Mouse (Mus musculus) liver, postnatal 0 days (tissue): Measurements from ENCODE around the gene Tnfrsf17. TPM values are rescaled to one million over a fixed set of nuclear protein-coding genes. Genes with fewer than 3 reads are reported as not detected.
"Not testable (repeated sequence)": the region's sequence is repeated elsewhere in the genome, so short reads cannot be mapped to it uniquely, and the experiment has no call there.

Experiments used
- ATAC-seq: fragments of 200-750 bp; cut with Nextera tagmentation; 2 replicates; pipeline ENCODE4 v1.8.0; 2017; ENCODE audit warnings: mild to moderate bottlenecking, moderate library complexity
- DNase-seq: peaks from one replicate; pipeline ENCODE4 v3.0.0-alpha.2; 2016
- H3K27ac ChIP-seq: fragments of 300-500 bp; sonication (generic); 2 replicates; pipeline ENCODE4 v1.5.1; 2014; ENCODE audit warnings: antibody characterized with exemption, moderate library complexity, mild to moderate bottlenecking, low read depth
- H3K27me3 ChIP-seq: fragments of 300-500 bp; sonication (generic); 2 replicates; pipeline ENCODE4 v1.6.1; 2014; ENCODE audit warnings: low read length, control low read depth, mixed read lengths; ENCODE audit not compliant: insufficient read depth
- H3K36me3 ChIP-seq: fragments of 300-500 bp; sonication (generic); replicated peaks from 2 replicates; pipeline ENCODE4 v1.6.1; 2014; ENCODE audit warnings: mild to moderate bottlenecking, control low read depth, low read length, moderate library complexity, mixed read lengths; ENCODE audit not compliant: insufficient read depth
- H3K4me1 ChIP-seq: fragments of 300-500 bp; sonication (generic); 2 replicates; pipeline ENCODE4 v1.6.1; 2014; ENCODE audit warnings: antibody characterized with exemption, mild to moderate bottlenecking, control low read depth; ENCODE audit not compliant: insufficient read depth
- H3K4me2 ChIP-seq: fragments of 300-500 bp; sonication (generic); 2 replicates; pipeline ENCODE4 v1.6.1; 2014; ENCODE audit warnings: low read depth, mild to moderate bottlenecking, low read length, moderate library complexity, mixed read lengths
- H3K4me3 ChIP-seq: fragments of 300-500 bp; sonication (generic); 2 replicates; pipeline ENCODE4 v1.5.1; 2014; ENCODE audit warnings: low read depth, low read length
- H3K9ac ChIP-seq: fragments of 300-500 bp; sonication (generic); replicated peaks from 2 replicates; pipeline ENCODE4 v1.6.1; 2014; ENCODE audit warnings: mild to moderate bottlenecking, moderate library complexity
- H3K9me3 ChIP-seq: fragments of 300-500 bp; sonication (generic); 2 replicates; pipeline ENCODE4 v1.6.1; 2016; ENCODE audit warnings: mild to moderate bottlenecking, control low read depth, low read length, mixed read lengths
- CTCF ChIP-seq: sonication (generic); IDR thresholded peaks from 2 replicates; pipeline ENCODE4 v1.5.1; 2016; ENCODE audit warnings: antibody characterized with exemption, low read depth
- EP300 ChIP-seq: IDR thresholded peaks from 2 replicates; pipeline ENCODE4 v1.6.1; 2016; ENCODE audit warnings: antibody characterized with exemption, low read depth, mild to moderate bottlenecking
- WGBS: fragments of 180-500 bp; shearing (Covaris S2); extraction: QIAGEN DNeasy Blood & Tissue Kit; methylation state at CpG from one replicate; pipeline ENCODE4 v1.1.7; 2014; ENCODE audit not compliant: insufficient replicate concordance; 5-methylcytosine and 5-hydroxymethylcytosine counted together
- polyA plus RNA-seq: library from polyadenylated mRNA; unstranded; fragments of >200 nt; fragmentation: Nextera tagmentation; extraction: Ambion mirVana; gene quantifications from 2 replicates; pipeline ENCODE4 v1.2.1, GENCODE M21; 2015

The Tnfrsf17 gene
- polyA plus RNA-seq, 1 experiment from 2014 or later = not detected

GRCm38 (mm10) chr16:11282655-11283232 is 30.9 kb upstream of the Tnfrsf17 start:
- H3K36me3 ChIP-seq = no peaks in the 10 kb centered on the region
- ATAC-seq (no peak), DNase-seq (no peak)
- no peak overlapping the region for H3K4me2 ChIP-seq
- H3K27me3 ChIP-seq = no peaks in the 10 kb centered on the region
- no peaks in the 10 kb centered on the region for H3K9me3 ChIP-seq
- no peak overlapping the region for H3K4me3 ChIP-seq
- no peak overlapping the region for H3K27ac ChIP-seq
- TF ChIP-seq CTCF (no peak), EP300 (no peak)
- 74% methylated on average over 5 of the region's 5 CpGs for WGBS
- H3K9ac ChIP-seq = no peak overlapping the region
- no peaks in the 10 kb centered on the region for H3K4me1 ChIP-seq

DNA sequence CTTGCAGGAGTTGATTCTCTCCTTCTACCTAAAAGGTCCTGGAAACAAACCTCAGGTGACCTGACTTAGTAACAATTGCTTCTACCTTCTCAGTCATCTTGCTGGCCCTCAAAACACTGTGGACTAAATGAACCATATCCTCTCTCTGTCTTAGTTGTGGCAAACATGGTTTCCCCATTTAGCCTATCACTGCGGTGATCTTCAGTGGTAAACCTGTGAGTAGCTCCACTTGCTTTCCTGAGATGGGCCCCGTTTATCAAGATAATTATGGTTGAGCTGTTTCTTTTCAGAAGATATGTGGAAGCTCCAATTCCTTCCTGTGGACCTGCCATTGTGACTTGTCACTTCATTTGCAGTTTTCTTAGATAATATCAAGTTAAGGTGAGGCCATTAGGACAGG is 28.7 kb upstream of the Tnfrsf17 start:
- TF ChIP-seq EP300 (no peak), CTCF (no peak)
- 59% methylated on average over 2 of the region's 2 CpGs for WGBS
- no peak overlapping the region for H3K4me3 ChIP-seq
- no peak overlapping the region for H3K27ac ChIP-seq
- H3K27me3 ChIP-seq = no peaks in the 10 kb centered on the region
- H3K4me1 ChIP-seq = no peaks in the 10 kb centered on the region
- peaks cover 6% of the 10 kb centered on the region for H3K9me3 ChIP-seq
- no peak overlapping the region for H3K4me2 ChIP-seq
- no peaks in the 10 kb centered on the region for H3K36me3 ChIP-seq
- no peak overlapping the region for H3K9ac ChIP-seq
- DNase-seq (no peak), ATAC-seq (no peak)

DNA sequence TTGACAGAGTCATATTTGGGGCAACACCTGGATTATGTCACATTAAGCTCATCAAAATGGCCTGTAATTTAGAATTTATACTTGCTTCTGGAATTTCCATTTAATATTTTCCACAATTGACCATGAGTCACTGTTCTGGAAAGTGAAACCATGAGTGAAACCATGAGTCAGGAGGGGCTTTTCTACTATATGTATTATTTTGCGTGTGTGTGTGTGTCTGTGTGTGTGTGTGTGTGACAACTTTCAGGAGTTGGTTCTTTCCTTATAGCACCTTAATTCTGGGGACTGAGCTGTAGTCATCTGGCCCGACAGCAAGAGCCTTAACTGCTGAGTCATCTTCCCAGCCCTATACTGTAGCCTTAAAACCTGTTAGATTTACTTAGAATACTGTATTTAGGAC is 27.7 kb upstream of the Tnfrsf17 start:
- H3K36me3 ChIP-seq = no peaks in the 10 kb centered on the region
- H3K27me3 ChIP-seq = no peaks in the 10 kb centered on the region
- TF ChIP-seq EP300 (no peak), CTCF (no peak)
- no peaks in the 10 kb centered on the region for H3K4me1 ChIP-seq
- H3K9ac ChIP-seq = no peak overlapping the region
- H3K4me2 ChIP-seq = no peak overlapping the region
- WGBS = 60% methylated on average over 2 of the region's 2 CpGs
- peaks cover 6% of the 10 kb centered on the region for H3K9me3 ChIP-seq
- no peak for DNase-seq
- no peak overlapping the region for H3K27ac ChIP-seq
- no peak overlapping the region for H3K4me3 ChIP-seq
- ATAC-seq = no peak

- not testable (repeated sequence) for H3K9ac ChIP-seq, H3K4me1 ChIP-seq, H3K27ac ChIP-seq, DNase-seq, H3K27me3 ChIP-seq, H3K4me3 ChIP-seq, H3K9me3 ChIP-seq, H3K4me2 ChIP-seq, ATAC-seq, H3K36me3 ChIP-seq
- 92% methylated on average over 7 of the region's 8 CpGs for WGBS
These were observed 24.7 kb upstream of the Tnfrsf17 start for GRCm38 (mm10) chr16:11288873-11289272.

- H3K4me3 ChIP-seq, H3K27ac ChIP-seq, H3K9me3 ChIP-seq, DNase-seq, ATAC-seq, H3K27me3 ChIP-seq, H3K9ac ChIP-seq, H3K4me2 ChIP-seq, H3K36me3 ChIP-seq, H3K4me1 ChIP-seq: not testable (repeated sequence)
- 83% methylated on average over 4 of the region's 4 CpGs for WGBS
These were observed 18.0 kb upstream of the Tnfrsf17 start for GRCm38 (mm10) chr16:11295583-11295982.

DNA sequence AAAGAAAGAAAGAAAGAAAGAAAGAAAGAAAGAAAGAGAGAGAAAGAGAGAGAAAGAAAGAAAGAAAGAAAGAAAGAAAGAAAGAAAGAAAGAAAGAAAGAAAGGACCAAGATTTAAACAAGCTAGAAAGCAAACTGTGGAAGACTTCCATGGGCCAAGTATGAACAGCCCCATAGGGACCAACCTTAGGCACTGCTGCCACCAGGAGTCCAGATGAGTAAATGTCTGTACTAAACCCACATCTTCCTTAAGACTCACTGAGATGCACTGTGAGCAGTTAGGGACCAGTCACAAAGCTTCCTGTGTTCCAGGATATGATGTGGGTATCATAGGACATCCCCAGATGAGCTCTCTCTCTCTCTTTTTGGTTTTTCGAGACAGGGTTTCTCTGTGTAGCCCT is 15.9 kb upstream of the Tnfrsf17 start:
- not testable (repeated sequence) for H3K4me2 ChIP-seq, H3K4me1 ChIP-seq, H3K4me3 ChIP-seq, H3K27me3 ChIP-seq, H3K9ac ChIP-seq, H3K27ac ChIP-seq, H3K36me3 ChIP-seq, H3K9me3 ChIP-seq
- DNase-seq (peak; percentile 20), ATAC-seq (peak; percentile 50; the same call in 1 of the 2 replicates)
- TF ChIP-seq CTCF = peak; percentile 62
- 47% methylated on average over 1 of the region's 1 CpGs for WGBS

GRCm38 (mm10) chr16:11303741-11304140 is 9.9 kb upstream of the Tnfrsf17 start:
- Histone ChIP-seq H3K4me3 (no peak overlapping the region), H3K4me2 (no peak overlapping the region), H3K27me3 (no peaks in the 10 kb centered on the region), H3K4me1 (no peaks in the 10 kb centered on the region), H3K9me3 (no peaks in the 10 kb centered on the region), H3K9ac (no peak overlapping the region), H3K27ac (no peak overlapping the region), H3K36me3 (no peaks in the 10 kb centered on the region)
- DNase-seq (no peak), ATAC-seq (no peak)
- no peak for TF ChIP-seq EP300
- no peak for TF ChIP-seq CTCF
